Mouse (Mus musculus): ENCODE measurements around the gene Sumf1. TPM values are rescaled to one million over a fixed set of nuclear protein-coding genes. Genes with fewer than 3 reads are reported as not detected.
A peak's percentile ranks its signal among the peaks of the same experiment; 100 is the strongest.

Sumf1 gene
- polyA plus RNA-seq, 1 experiment from 2014 or later, result 12.0 TPM

- no peak overlapping the region for H3K4me2 ChIP-seq (replicated peaks)
- H3K4me1 ChIP-seq (replicated peaks; ENCODE audit: control insufficient read depth, insufficient read depth, low read length), result 0 out of 2 replicates have a peak, but pooled peaks cover 5% of the 10 kb centered on the region
- no peak overlapping the region for H3K9ac ChIP-seq
- no peaks in the 10 kb centered on the region for H3K27me3 ChIP-seq (ENCODE audit: control insufficient read depth, insufficient read depth, low read length)
- WGBS, result 32% methylated on average over 3 of the region's 3 CpGs
- DNase-seq (ENCODE audit: low spot score), result no peak
- peaks cover 3% of the 10 kb centered on the region; the same call in 1 of the 2 replicates for H3K36me3 ChIP-seq (replicated peaks; ENCODE audit: control insufficient read depth, insufficient read depth)
- 0 out of 2 replicates have a peak overlapping the region, but pooled peaks have one; percentile 6 for H3K27ac ChIP-seq
- no peak overlapping the region for H3K4me3 ChIP-seq (replicated peaks; ENCODE audit: low read length)
- no peaks in the 10 kb centered on the region for H3K9me3 ChIP-seq (ENCODE audit: control insufficient read depth, low read length)
- no peak for ATAC-seq (ENCODE audit: low FRiP score)
These were observed 40.1 kb downstream of the Sumf1 start for GRCm38 (mm10) chr6:108145241-108145640.

DNA sequence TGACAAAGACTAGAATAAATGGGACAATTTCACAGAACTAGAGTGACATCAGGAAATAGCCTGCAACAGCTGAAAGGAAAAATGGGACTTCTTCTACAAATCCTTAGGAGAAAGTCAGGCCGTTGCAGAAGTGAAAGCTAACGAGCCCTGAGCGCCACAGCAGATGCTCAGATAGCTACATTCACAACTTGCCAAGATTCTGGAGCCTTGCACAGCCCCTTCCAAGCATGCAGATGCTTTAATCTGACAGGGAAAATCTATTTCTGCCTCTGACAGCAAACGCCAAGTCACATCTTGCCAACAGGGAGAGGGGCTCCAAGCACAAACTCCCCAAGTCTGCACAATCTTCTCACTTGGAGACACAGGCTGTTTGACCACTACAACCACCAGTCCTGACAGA is 42.6 kb downstream of the Sumf1 start:
- DNase-seq (ENCODE audit: low spot score), result no peak
- WGBS, result 70% methylated on average over 4 of the region's 4 CpGs

DNA sequence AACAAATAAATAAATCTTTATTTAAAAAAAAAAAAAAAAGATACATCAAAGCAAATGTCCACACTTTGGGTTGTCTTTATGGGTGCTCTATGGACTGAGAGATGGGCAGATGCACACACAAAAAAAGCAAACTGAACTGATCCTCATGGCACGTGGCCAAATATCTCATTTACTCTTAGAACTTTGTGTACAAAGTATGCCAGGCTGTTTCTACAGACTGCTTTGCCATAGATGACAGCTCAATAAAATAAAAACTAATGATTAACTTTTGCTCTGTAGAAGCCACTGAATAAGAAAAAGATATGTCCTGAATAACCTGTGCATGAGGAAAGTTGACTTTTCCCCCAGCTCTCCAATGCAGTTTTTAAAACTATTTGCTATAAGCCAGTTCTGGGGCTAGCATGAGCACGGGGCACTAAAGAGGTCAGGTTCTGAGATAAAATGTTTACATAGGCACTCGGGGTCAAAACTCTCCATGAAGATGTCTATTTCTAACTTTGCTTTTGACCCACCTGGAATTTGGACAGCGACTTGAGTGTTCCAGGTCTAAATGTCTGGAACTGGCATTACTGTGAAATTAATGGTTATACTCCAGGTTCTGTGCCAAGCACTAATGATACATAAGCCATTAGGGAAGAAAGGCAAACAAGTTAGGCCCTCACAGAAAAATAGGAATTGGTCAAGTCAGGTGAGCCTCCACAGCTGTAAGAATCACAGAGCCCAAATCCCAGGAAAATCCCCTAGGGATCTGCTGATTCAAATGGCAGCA is 44.5 kb downstream of the Sumf1 start:
- Histone ChIP-seq H3K4me2 (replicated peaks) (no peak overlapping the region), H3K4me3 (replicated peaks; ENCODE audit: low read length) (no peak overlapping the region), H3K9ac (no peak overlapping the region), H3K27me3 (ENCODE audit: control insufficient read depth, insufficient read depth, low read length) (no peaks in the 10 kb centered on the region), H3K4me1 (replicated peaks; ENCODE audit: control insufficient read depth, insufficient read depth, low read length) (0 out of 2 replicates have a peak, but pooled peaks cover 5% of the 10 kb centered on the region), H3K27ac (no peak overlapping the region), H3K36me3 (replicated peaks; ENCODE audit: control insufficient read depth, insufficient read depth) (no peaks in the 10 kb centered on the region), H3K9me3 (ENCODE audit: control insufficient read depth, low read length) (no peaks in the 10 kb centered on the region)
- DNase-seq (ENCODE audit: low spot score) (no peak), ATAC-seq (ENCODE audit: low FRiP score) (no peak)
- 93% methylated on average over 4 of the region's 4 CpGs for WGBS

More for the DNA sequence above, 42.6 kb downstream of the Sumf1 start:
- H3K4me1 ChIP-seq (replicated peaks; ENCODE audit: control insufficient read depth, insufficient read depth, low read length), result 0 out of 2 replicates have a peak, but pooled peaks cover 5% of the 10 kb centered on the region
- no peak for ATAC-seq (ENCODE audit: low FRiP score)
- H3K36me3 ChIP-seq (replicated peaks; ENCODE audit: control insufficient read depth, insufficient read depth), result no peaks in the 10 kb centered on the region
- H3K27ac ChIP-seq, result no peak overlapping the region
- no peak overlapping the region for H3K4me3 ChIP-seq (replicated peaks; ENCODE audit: low read length)
- no peaks in the 10 kb centered on the region for H3K9me3 ChIP-seq (ENCODE audit: control insufficient read depth, low read length)
- H3K9ac ChIP-seq, result no peak overlapping the region
- no peak overlapping the region for H3K4me2 ChIP-seq (replicated peaks)
- no peaks in the 10 kb centered on the region for H3K27me3 ChIP-seq (ENCODE audit: control insufficient read depth, insufficient read depth, low read length)

DNA sequence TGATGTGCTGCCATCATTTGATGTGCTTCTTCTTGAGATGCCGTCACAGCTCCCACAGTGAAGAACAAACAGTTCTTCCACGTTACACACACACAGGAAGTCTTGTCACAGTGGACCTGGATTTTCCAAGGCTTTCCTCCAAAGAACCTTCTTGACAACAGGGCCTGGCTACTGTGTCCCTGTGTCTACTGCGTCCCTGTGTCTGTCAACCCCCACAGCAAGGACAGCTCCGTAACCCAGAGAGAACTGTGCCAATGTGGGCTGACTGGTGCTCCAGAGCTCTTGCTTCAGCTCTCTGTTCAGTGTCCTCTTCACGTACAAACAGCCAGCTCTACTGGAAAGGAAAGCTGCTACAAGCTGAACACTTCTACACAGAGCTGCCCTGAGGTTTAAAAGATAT is 48.4 kb downstream of the Sumf1 start:
- Histone ChIP-seq H3K4me1 (replicated peaks; ENCODE audit: control insufficient read depth, insufficient read depth, low read length) (no peaks in the 10 kb centered on the region), H3K9me3 (ENCODE audit: control insufficient read depth, low read length) (no peaks in the 10 kb centered on the region), H3K4me2 (replicated peaks) (no peak overlapping the region), H3K27me3 (ENCODE audit: control insufficient read depth, insufficient read depth, low read length) (no peaks in the 10 kb centered on the region), H3K4me3 (replicated peaks; ENCODE audit: low read length) (no peak overlapping the region), H3K9ac (no peak overlapping the region), H3K27ac (no peak overlapping the region), H3K36me3 (replicated peaks; ENCODE audit: control insufficient read depth, insufficient read depth) (no peaks in the 10 kb centered on the region)
- 94% methylated on average over 5 of the region's 5 CpGs for WGBS
- ATAC-seq (ENCODE audit: low FRiP score) (no peak), DNase-seq (ENCODE audit: low spot score) (no peak)

DNA sequence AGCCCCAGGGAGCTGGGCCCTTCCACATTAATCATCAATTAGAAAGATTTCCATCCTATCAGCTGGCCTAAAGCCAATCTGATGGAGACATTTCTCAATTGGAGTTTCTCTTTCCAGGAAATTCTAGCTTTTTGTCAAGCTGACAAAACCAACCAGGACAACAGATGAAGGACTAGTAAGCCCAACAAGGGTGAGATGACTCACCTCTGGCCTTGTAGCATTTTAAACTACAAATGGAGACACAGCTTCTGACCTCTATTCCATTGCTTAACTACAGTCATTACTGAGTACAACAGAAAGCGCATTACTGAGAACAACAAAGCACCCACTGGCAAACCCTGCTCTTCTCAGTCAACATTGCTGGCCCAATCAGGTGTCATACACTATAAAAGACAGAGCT is 49.1 kb downstream of the Sumf1 start:
- H3K27me3 ChIP-seq (ENCODE audit: control insufficient read depth, insufficient read depth, low read length), result no peaks in the 10 kb centered on the region
- H3K27ac ChIP-seq, result no peak overlapping the region
- no peaks in the 10 kb centered on the region for H3K4me1 ChIP-seq (replicated peaks; ENCODE audit: control insufficient read depth, insufficient read depth, low read length)
- no peak for ATAC-seq (ENCODE audit: low FRiP score)
- H3K9ac ChIP-seq, result no peak overlapping the region
- no peak for DNase-seq (ENCODE audit: low spot score)
- no peak overlapping the region for H3K4me3 ChIP-seq (replicated peaks; ENCODE audit: low read length)
- WGBS, result 95% methylated on average over 1 of the region's 1 CpGs
- H3K9me3 ChIP-seq (ENCODE audit: control insufficient read depth, low read length), result no peaks in the 10 kb centered on the region
- no peak overlapping the region for H3K4me2 ChIP-seq (replicated peaks)
- no peaks in the 10 kb centered on the region for H3K36me3 ChIP-seq (replicated peaks; ENCODE audit: control insufficient read depth, insufficient read depth)

- no peak overlapping the region for H3K4me3 ChIP-seq (replicated peaks; ENCODE audit: low read length)
- H3K9me3 ChIP-seq (ENCODE audit: control insufficient read depth, low read length), result no peaks in the 10 kb centered on the region
- no peak overlapping the region for H3K27ac ChIP-seq
- no peaks in the 10 kb centered on the region for H3K27me3 ChIP-seq (ENCODE audit: control insufficient read depth, insufficient read depth, low read length)
- no peak overlapping the region for H3K4me2 ChIP-seq (replicated peaks)
- DNase-seq (ENCODE audit: low spot score) (no peak), ATAC-seq (ENCODE audit: low FRiP score) (no peak)
- no peaks in the 10 kb centered on the region for H3K36me3 ChIP-seq (replicated peaks; ENCODE audit: control insufficient read depth, insufficient read depth)
- 97% methylated on average over 5 of the region's 5 CpGs for WGBS
- H3K4me1 ChIP-seq (replicated peaks; ENCODE audit: control insufficient read depth, insufficient read depth, low read length), result no peaks in the 10 kb centered on the region
- H3K9ac ChIP-seq, result no peak overlapping the region
These were observed 53.0 kb downstream of the Sumf1 start for GRCm38 (mm10) chr6:108132268-108132935.

GRCm38 (mm10) chr6:108130718-108131117 is 54.7 kb downstream of the Sumf1 start:
- H3K4me2 ChIP-seq (replicated peaks), result no peak overlapping the region
- H3K9ac ChIP-seq, result no peak overlapping the region
- DNase-seq (ENCODE audit: low spot score) (no peak), ATAC-seq (ENCODE audit: low FRiP score) (no peak)
- H3K4me1 ChIP-seq (replicated peaks; ENCODE audit: control insufficient read depth, insufficient read depth, low read length), result no peaks in the 10 kb centered on the region
- no peak overlapping the region for H3K4me3 ChIP-seq (replicated peaks; ENCODE audit: low read length)
- no peaks in the 10 kb centered on the region for H3K9me3 ChIP-seq (ENCODE audit: control insufficient read depth, low read length)
- H3K27me3 ChIP-seq (ENCODE audit: control insufficient read depth, insufficient read depth, low read length), result no peaks in the 10 kb centered on the region
- 95% methylated on average over 5 of the region's 5 CpGs for whole genome bisulfite sequencing
- no peaks in the 10 kb centered on the region for H3K36me3 ChIP-seq (replicated peaks; ENCODE audit: control insufficient read depth, insufficient read depth)
- no peak overlapping the region for H3K27ac ChIP-seq

GRCm38 (mm10) chr6:108126631-108127030 is 58.8 kb downstream of the Sumf1 start:
- no peaks in the 10 kb centered on the region for H3K36me3 ChIP-seq (replicated peaks; ENCODE audit: control insufficient read depth, insufficient read depth)
- no peaks in the 10 kb centered on the region for H3K4me1 ChIP-seq (replicated peaks; ENCODE audit: control insufficient read depth, insufficient read depth, low read length)
- no peak overlapping the region for H3K4me2 ChIP-seq (replicated peaks)
- H3K9me3 ChIP-seq (ENCODE audit: control insufficient read depth, low read length), result no peaks in the 10 kb centered on the region
- WGBS, result 89% methylated on average over 3 of the region's 3 CpGs
- no peak overlapping the region for H3K4me3 ChIP-seq (replicated peaks; ENCODE audit: low read length)
- H3K9ac ChIP-seq, result no peak overlapping the region
- ATAC-seq (ENCODE audit: low FRiP score) (no peak), DNase-seq (ENCODE audit: low spot score) (no peak)
- no peak overlapping the region for H3K27ac ChIP-seq
- no peaks in the 10 kb centered on the region for H3K27me3 ChIP-seq (ENCODE audit: control insufficient read depth, insufficient read depth, low read length)

DNA sequence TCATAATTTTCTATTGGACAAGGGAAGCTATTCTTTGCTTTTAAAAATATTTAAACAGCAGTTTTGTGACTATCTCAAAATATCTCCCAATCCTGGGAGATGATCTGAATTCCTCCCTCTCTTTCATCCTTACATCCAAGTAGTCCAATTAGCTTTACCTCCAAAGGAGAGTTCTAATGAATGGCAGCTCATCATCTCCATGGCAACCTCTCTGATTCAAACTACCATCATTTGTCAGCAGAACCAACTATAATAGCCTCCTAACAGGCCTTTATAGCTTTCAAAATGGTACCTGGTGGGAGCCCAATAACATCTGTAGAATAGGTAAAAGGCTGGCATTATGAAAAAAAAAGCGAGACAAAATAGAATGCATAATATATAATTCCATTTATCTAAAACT is 59.9 kb downstream of the Sumf1 start:
- Histone ChIP-seq H3K36me3 (replicated peaks; ENCODE audit: control insufficient read depth, insufficient read depth) (no peaks in the 10 kb centered on the region), H3K9me3 (ENCODE audit: control insufficient read depth, low read length) (no peaks in the 10 kb centered on the region), H3K9ac (no peak overlapping the region), H3K4me1 (replicated peaks; ENCODE audit: control insufficient read depth, insufficient read depth, low read length) (no peaks in the 10 kb centered on the region), H3K27me3 (ENCODE audit: control insufficient read depth, insufficient read depth, low read length) (no peaks in the 10 kb centered on the region), H3K4me3 (replicated peaks; ENCODE audit: low read length) (no peak overlapping the region), H3K4me2 (replicated peaks) (no peak overlapping the region), H3K27ac (no peak overlapping the region)
- no peak for DNase-seq (ENCODE audit: low spot score)
- ATAC-seq (ENCODE audit: low FRiP score), result no peak
- 70% methylated on average over 1 of the region's 1 CpGs for WGBS

Measured in hindbrain, embryonic 14.5 days (tissue).